Mouse (Mus musculus): ENCODE data around the gene Adcy1. TPM values are rescaled to one million over a fixed set of nuclear protein-coding genes. Genes with fewer than 3 reads are reported as not detected.

Adcy1 gene
- total and polyA plus RNA-seq, 3 experiments = 1.2 to 2.3 (median 1.6) TPM

- no peak for TF ChIP-seq CTCF (IDR thresholded peaks at IDR 0.05)
- TF ChIP-seq POLR2A (IDR thresholded peaks at IDR 0.05; ENCODE audit: insufficient read depth, low read depth, low read length) = no peak
- no peak for TF ChIP-seq EP300 (IDR thresholded peaks at IDR 0.05; ENCODE audit: insufficient read depth, low read depth, low read length)
- H3K79me2 ChIP-seq (replicated peaks; ENCODE audit: control insufficient read depth, insufficient read depth, low read length) = no peaks in the 10 kb centered on the region
- no peak overlapping the region for H3K4me3 ChIP-seq
- intact Hi-C loops (cut with DNase I) = no loop called here
- H3K4me1 ChIP-seq (ENCODE audit: control insufficient read depth, insufficient read depth, low read length) = no peaks in the 10 kb centered on the region
- no peak overlapping the region for H3K9ac ChIP-seq (ENCODE audit: low read depth, low read length)
- no peaks in the 10 kb centered on the region for H3K27me3 ChIP-seq (ENCODE audit: control insufficient read depth, insufficient read depth, low read length)
- WGBS = 94% methylated on average over 6 of the region's 6 CpGs
- DNase-seq = no peak
- no peaks in the 10 kb centered on the region for H3K36me3 ChIP-seq (ENCODE audit: control insufficient read depth, insufficient read depth, low read length)
- H3K27ac ChIP-seq = no peak overlapping the region
These were observed 31.6 kb downstream of the Adcy1 start for GRCm38 (mm10) chr11:7094844-7095243.

- TF ChIP-seq POLR2A (IDR thresholded peaks at IDR 0.05; ENCODE audit: insufficient read depth, low read depth, low read length) = no peak
- no peak for TF ChIP-seq CTCF (IDR thresholded peaks at IDR 0.05)
- TF ChIP-seq EP300 (IDR thresholded peaks at IDR 0.05; ENCODE audit: insufficient read depth, low read depth, low read length) = no peak
- intact Hi-C loops (cut with DNase I) = no loop called here
These were observed 38.4 kb downstream of the Adcy1 start for GRCm38 (mm10) chr11:7101674-7102073.

GRCm38 (mm10) chr11:7102256-7103194 is 39.2 kb downstream of the Adcy1 start:
- TF ChIP-seq POLR2A (IDR thresholded peaks at IDR 0.05; ENCODE audit: insufficient read depth, low read depth, low read length) = no peak
- TF ChIP-seq CTCF (IDR thresholded peaks at IDR 0.05) = no peak
- no peak for TF ChIP-seq EP300 (IDR thresholded peaks at IDR 0.05; ENCODE audit: insufficient read depth, low read depth, low read length)
- Histone ChIP-seq H3K27me3 (ENCODE audit: control insufficient read depth, insufficient read depth, low read length) (no peaks in the 10 kb centered on the region), H3K27ac (no peak overlapping the region), H3K79me2 (replicated peaks; ENCODE audit: control insufficient read depth, insufficient read depth, low read length) (no peaks in the 10 kb centered on the region), H3K36me3 (ENCODE audit: control insufficient read depth, insufficient read depth, low read length) (no peaks in the 10 kb centered on the region), H3K4me1 (ENCODE audit: control insufficient read depth, insufficient read depth, low read length) (no peaks in the 10 kb centered on the region), H3K9ac (ENCODE audit: low read depth, low read length) (no peak overlapping the region), H3K4me3 (no peak overlapping the region)
- no peak for DNase-seq
- 72% methylated on average over 14 of the region's 14 CpGs for WGBS
- intact Hi-C loops (cut with DNase I) = no loop called here

More at GRCm38 (mm10) chr11:7101674-7102073, 38.4 kb downstream of the Adcy1 start:
- Histone ChIP-seq H3K79me2 (replicated peaks; ENCODE audit: control insufficient read depth, insufficient read depth, low read length) (no peaks in the 10 kb centered on the region), H3K9ac (ENCODE audit: low read depth, low read length) (no peak overlapping the region), H3K36me3 (ENCODE audit: control insufficient read depth, insufficient read depth, low read length) (no peaks in the 10 kb centered on the region), H3K27me3 (ENCODE audit: control insufficient read depth, insufficient read depth, low read length) (no peaks in the 10 kb centered on the region), H3K4me3 (no peak overlapping the region), H3K4me1 (ENCODE audit: control insufficient read depth, insufficient read depth, low read length) (no peaks in the 10 kb centered on the region), H3K27ac (no peak overlapping the region)
- WGBS = 76% methylated on average over 6 of the region's 6 CpGs
- DNase-seq = no peak

- intact Hi-C loops (cut with DNase I) = no loop called here
- no peak for TF ChIP-seq CTCF (IDR thresholded peaks at IDR 0.05)
- no peak for TF ChIP-seq EP300 (IDR thresholded peaks at IDR 0.05; ENCODE audit: insufficient read depth, low read depth, low read length)
- TF ChIP-seq POLR2A (IDR thresholded peaks at IDR 0.05; ENCODE audit: insufficient read depth, low read depth, low read length) = no peak
- Histone ChIP-seq H3K4me3 (no peak overlapping the region), H3K4me1 (ENCODE audit: control insufficient read depth, insufficient read depth, low read length) (no peaks in the 10 kb centered on the region), H3K9ac (ENCODE audit: low read depth, low read length) (no peak overlapping the region), H3K27me3 (ENCODE audit: control insufficient read depth, insufficient read depth, low read length) (no peaks in the 10 kb centered on the region), H3K79me2 (replicated peaks; ENCODE audit: control insufficient read depth, insufficient read depth, low read length) (no peaks in the 10 kb centered on the region), H3K27ac (no peak overlapping the region), H3K36me3 (ENCODE audit: control insufficient read depth, insufficient read depth, low read length) (no peaks in the 10 kb centered on the region)
- 81% methylated on average over 8 of the region's 8 CpGs for WGBS
- DNase-seq = no peak
These were observed 42.0 kb downstream of the Adcy1 start for GRCm38 (mm10) chr11:7105337-7105736.

GRCm38 (mm10) chr11:7109131-7109530 is 45.8 kb downstream of the Adcy1 start:
- intact Hi-C loops (cut with DNase I) = no loop called here
- Histone ChIP-seq H3K27ac (no peak overlapping the region), H3K36me3 (ENCODE audit: control insufficient read depth, insufficient read depth, low read length) (no peaks in the 10 kb centered on the region), H3K27me3 (ENCODE audit: control insufficient read depth, insufficient read depth, low read length) (no peaks in the 10 kb centered on the region), H3K4me1 (ENCODE audit: control insufficient read depth, insufficient read depth, low read length) (no peaks in the 10 kb centered on the region), H3K79me2 (replicated peaks; ENCODE audit: control insufficient read depth, insufficient read depth, low read length) (no peaks in the 10 kb centered on the region), H3K4me3 (no peak overlapping the region), H3K9ac (ENCODE audit: low read depth, low read length) (no peak overlapping the region)
- WGBS = 52% methylated on average over 4 of the region's 4 CpGs
- DNase-seq = no peak
- no peak for TF ChIP-seq CTCF (IDR thresholded peaks at IDR 0.05)
- no peak for TF ChIP-seq EP300 (IDR thresholded peaks at IDR 0.05; ENCODE audit: insufficient read depth, low read depth, low read length)
- no peak for TF ChIP-seq POLR2A (IDR thresholded peaks at IDR 0.05; ENCODE audit: insufficient read depth, low read depth, low read length)

- TF ChIP-seq EP300 (IDR thresholded peaks at IDR 0.05; ENCODE audit: insufficient read depth, low read depth, low read length) (no peak), CTCF (IDR thresholded peaks at IDR 0.05) (no peak), POLR2A (IDR thresholded peaks at IDR 0.05; ENCODE audit: insufficient read depth, low read depth, low read length) (no peak)
- WGBS = 61% methylated on average over 4 of the region's 4 CpGs
- intact Hi-C loops (cut with DNase I) = no loop called here
These were observed 49.8 kb downstream of the Adcy1 start for GRCm38 (mm10) chr11:7113046-7113445.

More at GRCm38 (mm10) chr11:7113046-7113445, 49.8 kb downstream of the Adcy1 start:
- no peak overlapping the region for H3K4me3 ChIP-seq
- no peaks in the 10 kb centered on the region for H3K27me3 ChIP-seq (ENCODE audit: control insufficient read depth, insufficient read depth, low read length)
- H3K79me2 ChIP-seq (replicated peaks; ENCODE audit: control insufficient read depth, insufficient read depth, low read length) = no peaks in the 10 kb centered on the region
- H3K9ac ChIP-seq (ENCODE audit: low read depth, low read length) = no peak overlapping the region
- H3K27ac ChIP-seq = no peak overlapping the region
- no peaks in the 10 kb centered on the region for H3K4me1 ChIP-seq (ENCODE audit: control insufficient read depth, insufficient read depth, low read length)
- no peaks in the 10 kb centered on the region for H3K36me3 ChIP-seq (ENCODE audit: control insufficient read depth, insufficient read depth, low read length)
- no peak for DNase-seq

Data from heart, adult 2 months (tissue).